Mouse (Mus musculus) skeletal muscle tissue, adult 2 months (tissue): ENCODE measurements around the gene Hist2h2aa1.
"Not testable (repeated sequence)": the region's sequence is repeated elsewhere in the genome, so short reads cannot be mapped to it uniquely, and the experiment has no call there.

Source experiments
- DNase-seq: peaks from one replicate; pipeline ENCODE4 v3.0.0-alpha.2; 2012; ENCODE audit warnings: low read depth, low spot score

The Hist2h2aa1 gene

DNA sequence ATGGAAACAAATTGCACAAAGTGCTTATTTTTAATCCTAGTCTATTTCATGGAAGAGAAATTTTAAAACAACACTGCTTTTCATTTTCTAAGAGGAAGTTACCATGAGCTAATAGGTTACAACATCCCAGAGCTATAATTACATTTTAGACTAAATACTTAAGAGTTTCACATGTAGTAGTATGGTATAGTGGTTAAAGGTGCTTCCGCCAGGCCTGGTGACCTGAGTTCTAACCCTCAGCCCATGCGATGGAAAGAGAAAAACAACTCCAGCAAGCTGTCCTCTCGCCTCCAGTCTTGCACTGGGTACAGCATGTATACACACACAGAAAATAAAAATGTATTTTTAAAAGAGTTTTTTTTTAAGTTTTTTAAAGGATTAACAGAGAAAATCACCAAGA is 6.5 kb downstream of the Hist2h2aa1 start:
- DNase-seq: no peak

DNA sequence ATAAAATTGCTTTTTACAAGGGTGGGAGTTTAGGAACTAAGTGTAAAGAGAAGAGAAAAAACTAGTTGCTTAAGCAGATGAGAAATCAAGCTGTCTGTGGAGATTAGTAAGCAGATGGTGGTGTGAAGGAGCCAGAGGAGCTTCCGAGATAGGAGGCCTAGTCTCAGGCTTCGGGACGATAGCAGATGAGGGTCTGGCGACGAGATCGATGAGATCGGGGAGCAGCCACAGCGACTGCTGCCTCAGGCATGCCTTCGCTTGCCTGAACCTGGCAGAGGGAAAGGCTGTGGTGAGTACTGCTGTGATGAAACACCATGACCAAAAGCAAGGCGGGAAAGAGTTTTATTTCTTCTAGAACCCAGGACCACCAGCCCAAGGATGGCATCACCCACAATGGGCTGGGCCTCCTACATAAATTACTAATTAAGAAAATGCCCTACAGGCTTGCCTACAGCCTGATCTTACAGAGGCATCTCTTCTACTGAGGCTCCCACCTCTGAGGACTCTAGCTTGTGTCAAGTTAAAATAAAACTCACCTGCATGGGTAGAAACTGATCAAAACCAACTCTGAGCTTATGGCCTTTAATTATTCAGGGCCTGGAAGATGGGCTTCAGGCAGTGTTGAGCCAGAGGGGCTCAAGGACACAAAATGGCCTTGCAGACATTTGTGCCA is 9.5 kb downstream of the Hist2h2aa1 start:
- DNase-seq: no peak

DNA sequence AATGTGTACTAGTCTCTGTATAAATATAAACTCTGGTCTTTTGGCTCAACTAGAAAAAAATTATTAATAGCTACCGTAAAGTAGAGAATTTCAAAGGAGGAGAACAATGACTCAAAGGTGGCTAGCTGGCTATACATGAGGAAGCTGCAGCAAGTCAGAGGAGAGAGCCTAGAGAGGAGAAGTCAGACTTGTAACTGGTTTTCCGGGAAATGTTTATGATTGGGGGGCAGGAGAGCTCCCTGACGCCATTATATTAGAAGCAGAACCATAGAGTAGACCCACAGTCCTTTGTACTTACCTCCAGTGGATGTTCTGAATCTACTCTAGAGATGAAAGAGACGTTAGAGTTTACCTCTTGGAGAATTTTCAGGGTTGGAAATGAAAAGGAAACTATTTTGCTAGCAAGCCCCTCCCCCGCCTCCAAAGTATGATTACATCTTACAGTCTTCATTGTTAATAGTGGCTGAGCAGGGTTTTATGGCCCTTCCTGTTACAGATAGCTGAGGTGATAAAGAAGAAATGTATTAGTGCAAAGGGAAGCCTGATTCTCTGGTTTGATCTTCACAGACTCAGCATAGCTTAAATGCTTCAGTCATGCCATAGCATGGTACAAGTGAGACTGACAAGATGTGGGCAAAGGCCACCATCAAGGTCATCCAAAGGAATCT is 10.8 kb downstream of the Hist2h2aa1 start:
- no peak for DNase-seq

DNA sequence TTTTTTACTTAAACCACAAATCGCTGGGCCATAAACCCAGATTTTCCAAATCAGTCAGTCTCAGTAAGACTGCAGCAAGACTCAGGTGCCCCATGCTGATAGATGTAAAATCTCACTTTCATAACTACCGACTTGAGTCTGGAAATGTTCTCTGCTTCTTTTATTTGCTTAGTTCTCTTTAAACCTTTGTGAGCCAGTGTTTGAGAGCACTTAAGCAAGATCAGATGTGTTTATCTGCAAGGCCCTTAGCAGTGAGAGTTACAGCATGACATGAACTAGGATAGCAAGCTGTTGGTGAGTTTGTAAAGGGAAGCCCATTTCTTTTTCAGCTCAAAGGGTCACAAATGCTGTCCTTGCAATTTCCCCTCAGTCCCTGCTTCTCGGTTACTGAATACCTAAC is 11.9 kb downstream of the Hist2h2aa1 start:
- no peak for DNase-seq

DNA sequence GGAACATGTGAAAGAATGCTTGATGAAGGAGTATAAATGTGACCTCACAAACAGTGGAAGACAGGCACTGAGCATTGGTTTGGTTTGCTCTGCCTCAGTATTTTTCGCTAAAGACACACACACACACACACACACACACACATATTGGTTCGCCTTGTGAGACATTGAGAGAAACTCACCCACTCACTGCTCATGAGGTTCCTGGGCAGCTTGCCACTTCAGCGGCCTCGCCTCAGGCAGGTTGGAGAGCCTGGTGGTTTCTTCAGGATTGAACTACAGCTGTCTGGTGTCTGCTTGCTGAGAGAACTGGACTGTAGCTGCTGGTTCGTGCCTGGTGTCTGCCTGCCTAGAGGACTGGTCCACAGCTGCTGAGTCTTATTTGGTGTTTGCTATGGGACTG is 14.9 kb downstream of the Hist2h2aa1 start:
- DNase-seq: no peak

DNA sequence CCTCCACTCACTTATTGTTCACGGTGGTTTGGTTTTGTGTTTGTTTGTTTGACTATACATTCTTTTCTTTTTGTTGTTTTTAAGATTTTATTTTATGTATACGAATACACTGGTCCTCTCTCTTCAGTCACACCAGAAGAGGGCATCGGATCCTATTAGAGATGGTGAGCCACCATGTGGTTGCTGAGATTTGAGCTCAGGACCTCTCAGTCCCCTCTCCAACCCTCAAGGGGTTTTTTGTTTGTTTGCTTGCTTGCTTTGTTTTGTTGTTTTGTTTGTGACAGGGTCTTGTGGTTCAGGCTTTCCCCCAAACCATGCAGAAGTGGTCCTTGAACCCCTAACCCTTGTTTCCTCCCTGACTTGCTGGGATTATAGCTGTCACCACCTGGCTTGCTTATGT is 16.3 kb downstream of the Hist2h2aa1 start:
- no peak for DNase-seq

DNA sequence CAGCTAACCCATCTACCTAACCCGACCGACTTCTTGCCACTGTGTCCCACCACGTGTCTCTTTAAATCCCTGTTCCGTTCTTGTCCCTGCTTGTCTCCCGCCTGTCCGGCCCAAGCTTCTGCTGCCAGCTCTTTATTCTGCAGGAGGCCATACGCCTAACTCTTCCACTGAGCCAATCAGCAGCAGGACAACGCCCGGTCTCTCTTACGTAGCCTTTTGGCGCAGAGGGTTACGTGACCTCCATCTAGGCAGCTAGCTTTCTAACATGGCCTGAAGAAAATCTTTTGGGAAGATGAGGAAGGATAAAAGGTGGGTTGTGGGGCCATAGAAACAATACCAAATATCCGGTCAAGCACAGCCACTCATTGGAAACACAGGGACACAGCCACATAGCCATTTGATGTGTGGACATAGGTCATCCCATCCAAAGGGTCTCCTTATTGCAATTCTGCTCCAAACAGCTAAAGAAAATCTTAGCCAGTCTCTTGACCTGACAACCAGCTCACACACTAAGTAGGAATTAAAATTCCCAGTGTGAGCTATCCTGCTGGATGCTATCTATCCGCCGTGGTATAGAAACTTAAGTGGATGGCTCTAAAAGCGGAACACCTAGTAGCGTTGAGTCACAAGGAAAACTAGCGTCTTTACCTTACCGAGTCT is 17.0 kb downstream of the Hist2h2aa1 start:
- DNase-seq: peak; percentile 93

DNA sequence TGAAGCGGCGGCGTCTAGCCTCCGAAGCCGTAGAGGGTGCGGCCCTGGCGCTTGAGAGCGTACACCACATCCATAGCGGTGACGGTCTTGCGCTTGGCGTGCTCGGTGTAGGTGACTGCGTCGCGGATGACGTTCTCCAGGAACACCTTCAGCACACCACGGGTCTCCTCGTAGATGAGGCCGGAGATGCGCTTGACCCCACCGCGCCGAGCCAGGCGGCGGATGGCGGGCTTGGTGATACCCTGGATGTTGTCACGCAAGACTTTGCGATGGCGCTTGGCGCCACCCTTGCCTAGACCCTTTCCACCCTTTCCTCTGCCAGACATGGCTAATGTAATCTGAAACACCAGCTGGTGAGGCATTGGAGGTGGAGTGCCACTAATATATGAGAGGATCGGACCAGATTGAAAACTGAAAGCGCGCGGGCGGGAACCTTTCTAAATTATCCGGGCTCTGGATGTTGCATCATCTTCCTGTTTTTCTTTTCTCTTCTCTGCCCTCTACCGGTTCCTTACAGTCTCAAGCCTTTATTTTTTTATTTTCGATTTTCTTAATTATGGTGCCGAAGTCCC is 17.8 kb downstream of the Hist2h2aa1 start, which contains the start of gene Hist2h4:
Gene Hist2h4, minus strand, starts transcription at position 333 of the 572 bp plus-strand sequence.
- peak; percentile 92 for DNase-seq

DNA sequence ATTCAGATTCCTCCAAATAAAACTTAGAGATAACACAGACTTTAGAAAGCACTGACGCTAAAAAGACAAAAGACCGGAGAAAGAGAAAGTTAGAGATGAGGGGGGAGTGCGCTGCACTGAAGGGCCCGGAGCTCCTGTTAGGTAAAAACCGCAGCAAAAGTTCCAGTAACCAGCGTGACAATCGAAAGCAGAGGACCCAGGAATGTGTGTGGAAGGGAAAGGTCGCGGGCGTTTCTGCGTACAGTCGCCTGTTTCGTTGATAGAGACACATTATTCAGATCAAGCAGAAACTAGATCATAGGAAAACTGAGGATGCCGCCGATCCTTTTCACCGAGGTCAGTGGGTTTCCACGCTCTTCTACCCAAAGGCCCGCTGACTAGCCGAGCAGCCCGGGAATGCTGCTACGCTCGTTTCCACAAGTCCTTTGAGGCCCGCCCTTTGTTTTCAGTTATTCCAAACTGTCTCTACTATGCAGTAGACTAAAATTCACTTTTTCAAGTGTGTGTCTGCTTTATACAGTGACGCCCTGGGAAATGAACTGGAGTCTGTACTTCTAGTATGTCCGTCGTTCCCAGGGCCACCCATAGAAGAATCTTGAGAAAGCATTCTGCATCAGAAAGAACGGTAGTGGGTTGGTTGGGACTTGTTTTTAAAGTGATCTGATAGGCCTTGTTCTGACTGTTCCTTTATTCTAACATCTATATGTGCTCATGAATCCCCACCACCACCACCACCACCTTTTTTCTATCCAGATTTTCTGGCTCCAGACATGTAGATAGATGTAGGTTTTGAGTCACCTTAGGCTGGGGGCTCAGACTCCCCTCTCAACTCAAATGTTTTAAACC is 18.5 kb downstream of the Hist2h2aa1 start:
- DNase-seq: no peak

DNA sequence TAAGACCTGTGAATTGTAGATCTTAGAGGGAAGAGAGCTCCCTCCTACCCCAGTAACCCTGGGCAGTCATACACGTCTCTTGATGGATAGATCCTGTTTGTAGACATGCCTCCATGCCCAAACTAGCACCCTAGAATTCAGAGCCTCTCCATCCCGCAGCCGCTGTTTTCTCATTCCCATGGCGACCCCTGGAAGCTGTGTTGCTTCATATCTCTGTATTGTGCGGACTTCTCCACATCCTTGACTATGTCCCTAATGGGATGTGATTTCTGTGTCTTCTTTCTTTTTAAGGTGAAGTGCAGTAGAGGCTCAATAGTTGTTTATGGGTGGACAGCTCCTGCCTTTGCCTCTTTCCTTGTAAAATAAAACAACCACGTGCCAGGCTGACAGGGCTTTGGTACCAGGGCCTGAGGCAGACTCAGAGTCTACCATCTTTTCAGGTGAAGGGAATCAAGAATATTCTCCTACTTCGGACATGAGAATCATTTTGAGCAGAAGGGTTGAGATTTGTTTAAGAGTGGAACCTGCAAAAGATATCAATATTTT is 19.2 kb downstream of the Hist2h2aa1 start:
- DNase-seq: no peak

DNA sequence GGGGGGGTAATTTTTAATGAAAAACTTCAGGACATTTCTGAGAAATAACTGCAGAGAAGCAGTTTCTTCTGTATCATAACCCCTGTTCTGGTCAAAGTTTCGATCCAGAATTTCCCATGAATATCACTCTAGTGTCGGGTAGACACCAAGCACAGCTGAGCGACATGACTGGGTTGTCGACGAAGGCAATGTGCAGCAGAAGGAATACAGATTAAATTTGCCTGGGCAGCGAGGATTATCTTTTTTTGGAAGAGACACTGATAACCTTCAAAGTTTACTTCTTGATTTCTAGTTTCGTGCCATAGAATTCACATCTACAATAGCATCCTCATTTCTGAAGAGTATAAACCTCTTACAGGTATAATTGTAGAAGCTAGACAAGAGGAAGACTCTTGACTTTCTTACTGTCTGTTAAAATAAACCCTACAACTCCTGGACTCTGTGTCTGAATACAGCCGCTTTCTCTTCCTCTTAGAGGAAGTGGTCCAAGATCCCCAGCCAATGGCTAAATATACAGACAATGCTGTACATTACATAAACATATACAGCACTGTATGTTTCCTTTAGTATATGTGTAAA is 20.9 kb downstream of the Hist2h2aa1 start:
- DNase-seq: no peak

DNA sequence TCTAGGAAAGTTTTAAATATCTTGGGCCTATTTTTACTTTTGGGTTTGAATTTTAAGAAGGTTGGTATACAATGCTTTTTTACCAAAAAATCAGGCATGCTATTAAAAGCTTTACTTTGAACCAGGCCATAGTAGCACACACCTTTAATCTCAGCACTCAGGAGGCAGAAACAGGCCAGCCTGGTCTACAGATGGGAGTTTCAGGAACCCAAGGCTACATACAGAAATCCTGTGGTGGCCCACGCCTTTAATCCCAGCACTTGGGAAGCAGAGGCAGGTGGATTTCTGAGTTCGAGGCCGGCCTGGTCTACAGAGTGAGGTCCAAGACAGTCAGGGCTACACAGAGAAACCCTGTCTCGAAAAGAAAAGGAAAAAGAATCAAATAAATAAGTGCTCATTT is 22.2 kb downstream of the Hist2h2aa1 start:
- DNase-seq: no peak

DNA sequence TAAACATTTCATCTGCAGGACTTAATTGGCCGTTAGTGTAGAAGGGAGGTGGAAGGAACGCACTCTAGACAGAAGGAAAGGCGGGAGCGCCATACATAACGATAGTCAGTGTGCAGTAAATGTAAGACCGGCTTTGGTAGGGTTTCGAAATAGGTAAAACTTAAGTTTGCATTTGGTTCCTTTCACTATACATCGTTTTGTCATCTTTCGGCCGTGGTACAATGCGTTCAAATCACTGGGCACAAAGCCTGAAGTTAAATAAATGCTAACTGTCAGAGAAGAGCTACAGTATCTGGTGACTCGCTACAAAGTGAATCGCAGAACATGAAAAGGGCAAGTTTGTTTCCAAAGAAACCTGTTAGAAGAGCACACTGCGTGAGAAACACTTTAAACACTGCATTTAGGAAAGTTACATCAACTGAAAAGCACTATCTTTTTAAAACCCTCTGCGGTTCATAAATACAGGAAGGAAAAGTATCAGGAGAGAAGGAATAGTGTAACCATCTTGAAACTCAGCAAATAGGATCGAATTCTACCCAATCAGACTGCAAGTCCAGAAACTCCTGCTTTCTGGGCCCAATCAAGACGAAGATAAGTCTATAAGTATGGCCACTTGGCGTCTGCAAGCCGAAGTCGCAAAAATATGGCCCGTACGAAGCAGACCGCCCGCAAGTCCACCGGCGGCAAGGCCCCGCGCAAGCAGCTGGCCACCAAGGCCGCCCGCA is 22.9 kb downstream of the Hist2h2aa1 start, which contains the start of gene Hist2h3b:
Gene Hist2h3b, plus strand, starts transcription at position 604 of the 725 bp plus-strand sequence.
- peak; percentile 93 for DNase-seq

DNA sequence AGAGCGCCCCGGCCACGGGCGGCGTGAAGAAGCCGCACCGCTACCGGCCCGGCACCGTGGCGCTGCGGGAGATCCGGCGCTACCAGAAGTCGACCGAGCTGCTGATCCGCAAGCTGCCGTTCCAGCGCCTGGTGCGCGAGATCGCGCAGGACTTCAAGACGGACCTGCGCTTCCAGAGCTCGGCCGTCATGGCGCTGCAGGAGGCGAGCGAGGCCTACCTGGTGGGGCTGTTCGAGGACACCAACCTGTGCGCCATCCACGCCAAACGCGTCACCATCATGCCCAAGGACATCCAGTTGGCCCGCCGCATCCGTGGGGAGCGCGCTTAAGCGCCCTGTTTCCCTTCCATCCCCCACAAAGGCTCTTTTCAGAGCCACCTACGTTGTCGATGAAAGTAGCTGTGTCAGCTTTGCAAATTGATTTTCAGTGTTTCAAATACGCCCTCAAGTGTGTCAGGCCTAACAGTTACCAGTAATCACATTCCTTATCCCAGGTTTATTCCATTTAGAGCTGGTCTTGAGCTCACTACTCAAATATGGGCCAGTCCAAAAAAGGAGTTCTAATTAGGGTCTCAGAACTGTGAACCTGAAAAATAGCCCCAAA is 23.6 kb downstream of the Hist2h2aa1 start:
- DNase-seq: not testable (repeated sequence)

DNA sequence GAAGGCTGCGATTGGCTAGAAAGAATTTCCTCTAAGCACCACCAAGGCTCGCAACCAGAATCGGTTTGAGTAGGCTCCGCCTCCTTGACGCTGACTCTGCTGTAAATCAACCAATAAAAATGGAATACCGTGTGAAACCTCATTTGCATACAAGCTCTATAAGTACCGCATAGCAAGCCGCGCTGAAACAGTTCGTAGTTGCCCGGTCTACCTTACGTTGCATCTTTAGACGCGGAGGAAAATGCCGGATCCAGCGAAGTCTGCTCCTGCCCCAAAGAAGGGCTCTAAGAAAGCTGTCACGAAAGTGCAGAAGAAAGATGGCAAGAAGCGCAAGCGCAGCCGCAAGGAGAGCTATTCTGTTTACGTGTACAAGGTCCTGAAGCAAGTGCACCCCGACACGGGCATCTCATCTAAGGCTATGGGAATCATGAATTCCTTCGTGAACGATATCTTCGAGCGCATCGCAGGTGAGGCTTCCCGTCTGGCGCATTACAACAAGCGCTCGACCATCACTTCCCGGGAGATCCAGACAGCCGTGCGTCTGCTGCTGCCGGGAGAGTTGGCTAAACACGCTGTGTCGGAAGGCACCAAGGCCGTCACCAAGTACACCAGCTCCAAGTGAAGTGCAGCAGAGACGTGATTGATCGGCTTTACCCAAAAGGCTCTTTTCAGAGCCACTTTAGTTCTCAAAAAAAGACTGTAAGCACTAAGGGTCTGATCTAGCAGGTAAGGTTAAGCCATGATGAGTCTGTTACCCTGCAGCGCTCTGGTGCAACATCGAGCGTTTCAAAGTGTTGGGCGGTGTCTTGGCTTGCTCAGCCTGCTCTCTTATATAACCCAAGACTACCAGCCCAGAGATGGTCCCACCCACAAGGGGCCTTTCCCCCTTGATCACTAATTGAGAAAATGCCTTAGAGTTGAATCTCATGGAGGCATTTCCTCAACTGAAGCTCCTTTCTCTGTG is 24.5 kb downstream of the Hist2h2aa1 start, which contains the start of gene Hist2h2bb:
Gene Hist2h2bb, plus strand, starts transcription at position 242 of the 964 bp plus-strand sequence.
- DNase-seq: peak; percentile 98

DNA sequence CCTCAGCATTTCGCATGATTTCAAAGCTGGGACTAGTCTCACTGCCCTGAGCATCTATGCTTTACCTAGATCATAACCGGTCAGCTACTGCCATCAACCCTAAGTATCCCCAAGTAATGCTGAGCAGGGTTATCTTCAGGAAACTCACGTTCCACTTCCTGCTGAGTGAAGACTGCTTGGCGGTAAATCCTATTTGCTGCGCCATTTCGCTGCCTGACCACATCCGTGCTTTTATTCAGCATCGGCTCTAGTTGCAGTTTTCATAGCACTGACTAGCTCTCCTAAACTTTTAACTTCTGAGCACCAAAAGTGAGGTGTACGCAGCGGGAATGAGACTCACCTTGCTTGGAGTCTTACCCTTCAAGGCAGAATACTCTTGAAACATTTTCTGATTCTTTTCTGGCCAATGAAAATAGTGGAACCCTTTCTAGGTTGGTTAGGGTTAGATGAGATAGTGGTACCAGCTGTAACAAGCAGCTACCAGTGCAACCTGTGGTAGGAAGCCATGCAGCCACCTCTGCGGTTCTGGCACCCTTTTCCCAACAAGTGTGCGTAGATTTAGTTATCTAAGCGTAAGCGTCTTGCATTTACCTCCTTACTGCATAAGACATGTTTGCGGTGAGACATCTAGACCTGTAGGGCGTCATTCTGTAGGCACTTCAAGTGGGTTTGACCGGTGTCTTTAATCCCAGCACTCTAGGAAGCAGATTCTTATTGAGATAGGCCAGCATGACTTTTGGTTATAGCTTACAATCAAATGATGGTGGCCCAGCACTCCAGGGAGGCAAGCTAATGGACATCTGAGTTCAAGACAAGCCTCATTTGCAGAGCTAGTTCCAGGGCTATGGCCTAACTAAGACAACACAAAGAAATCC is 28.5 kb downstream of the Hist2h2aa1 start:
- DNase-seq: no peak

DNA sequence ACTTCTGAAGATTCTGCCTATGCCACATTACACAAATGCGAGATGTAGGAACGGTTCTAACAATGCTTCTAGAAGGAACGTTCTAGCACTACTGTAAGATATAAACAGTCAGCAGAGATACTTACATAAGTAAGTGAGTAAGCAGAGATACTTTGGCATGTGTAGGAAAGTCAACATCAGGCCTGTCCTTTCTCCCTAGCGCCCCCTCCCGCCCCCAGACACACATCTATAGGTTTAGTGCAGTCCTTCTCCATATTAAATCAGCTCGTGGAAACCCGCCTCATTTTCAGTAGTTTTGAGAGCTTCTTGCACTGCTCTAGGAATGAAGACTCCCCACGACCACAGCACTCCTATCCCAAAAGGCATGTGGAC is 32.1 kb downstream of the Hist2h2aa1 start:
- no peak for DNase-seq
